Mouse (Mus musculus): Measurements from ENCODE around the gene Ippk.
A peak's percentile ranks its signal among the peaks of the same experiment; 100 is the strongest.

Gene Ippk

DNA sequence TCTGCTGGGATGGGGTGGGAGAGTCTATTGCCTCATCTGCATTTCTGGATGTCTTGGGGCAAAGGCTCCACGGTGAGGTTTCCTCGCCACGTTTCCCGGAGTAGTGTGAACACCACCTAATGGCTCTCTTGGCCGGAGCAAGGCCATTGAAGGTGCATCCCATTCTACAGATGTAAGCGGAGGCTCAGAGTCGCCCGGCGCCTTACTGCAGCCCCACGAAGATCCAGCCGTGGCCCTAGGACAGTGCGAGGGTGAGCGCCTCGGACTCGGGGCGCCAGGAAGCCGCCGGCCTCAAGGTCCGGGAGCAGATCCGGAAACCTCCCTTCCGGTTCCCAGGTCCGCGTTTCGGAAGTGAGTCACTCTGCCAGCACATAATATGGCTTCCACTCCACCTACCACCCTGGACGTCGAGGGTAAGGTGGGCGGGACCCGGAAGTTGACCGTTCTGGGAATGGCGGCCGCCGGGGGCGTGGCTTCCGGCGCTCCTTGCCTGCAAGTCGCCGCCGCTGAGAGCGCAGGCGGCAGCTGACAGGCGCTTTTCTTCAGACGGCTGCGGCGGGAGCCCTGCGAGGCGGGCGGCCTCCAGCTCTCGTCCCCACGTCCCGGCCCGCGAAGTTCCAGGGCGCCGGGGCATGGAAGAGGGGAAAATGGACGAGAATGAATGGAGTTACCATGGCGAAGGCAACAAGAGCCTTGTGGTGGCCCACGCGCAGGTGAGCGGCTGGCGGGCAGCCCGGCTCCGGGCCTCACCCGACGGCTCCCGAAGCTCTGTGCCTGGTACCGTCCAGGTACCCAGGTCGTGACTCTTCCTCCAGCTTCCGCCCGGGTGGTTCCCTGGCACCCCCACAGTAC lies at the start of gene Ippk:
Ippk (plus strand) TSS at position 496 of the 852 bp plus-strand sequence.
- DNase-seq (ENCODE audit: low spot score in 2 of 2), result peak; percentile 96 to 98

DNA sequence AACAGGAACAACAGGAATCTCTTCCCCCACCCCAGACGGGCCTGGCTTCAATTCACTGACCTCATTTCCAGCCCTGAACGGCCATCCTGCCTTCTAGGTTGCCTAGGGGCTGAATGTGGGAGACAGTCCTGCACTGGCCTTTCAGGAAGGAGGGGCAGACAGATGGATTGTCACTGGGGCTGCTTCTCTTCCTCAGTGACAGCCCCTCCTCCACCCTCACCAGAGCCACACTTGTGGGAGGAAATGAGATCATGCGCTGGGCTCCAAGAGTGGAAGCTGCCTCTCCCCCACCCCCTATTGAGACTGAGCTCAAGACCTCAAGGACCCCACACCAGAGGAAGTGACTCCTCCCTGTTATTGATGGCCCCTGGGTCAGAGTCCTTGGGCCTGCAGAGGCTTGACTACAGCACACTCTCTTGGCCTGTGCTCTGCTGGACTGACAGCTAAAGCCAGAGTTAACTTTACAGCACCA lies 49.6 kb upstream of the Ippk start:
- DNase-seq (ENCODE audit: low spot score in 2 of 2), result no peak

DNA sequence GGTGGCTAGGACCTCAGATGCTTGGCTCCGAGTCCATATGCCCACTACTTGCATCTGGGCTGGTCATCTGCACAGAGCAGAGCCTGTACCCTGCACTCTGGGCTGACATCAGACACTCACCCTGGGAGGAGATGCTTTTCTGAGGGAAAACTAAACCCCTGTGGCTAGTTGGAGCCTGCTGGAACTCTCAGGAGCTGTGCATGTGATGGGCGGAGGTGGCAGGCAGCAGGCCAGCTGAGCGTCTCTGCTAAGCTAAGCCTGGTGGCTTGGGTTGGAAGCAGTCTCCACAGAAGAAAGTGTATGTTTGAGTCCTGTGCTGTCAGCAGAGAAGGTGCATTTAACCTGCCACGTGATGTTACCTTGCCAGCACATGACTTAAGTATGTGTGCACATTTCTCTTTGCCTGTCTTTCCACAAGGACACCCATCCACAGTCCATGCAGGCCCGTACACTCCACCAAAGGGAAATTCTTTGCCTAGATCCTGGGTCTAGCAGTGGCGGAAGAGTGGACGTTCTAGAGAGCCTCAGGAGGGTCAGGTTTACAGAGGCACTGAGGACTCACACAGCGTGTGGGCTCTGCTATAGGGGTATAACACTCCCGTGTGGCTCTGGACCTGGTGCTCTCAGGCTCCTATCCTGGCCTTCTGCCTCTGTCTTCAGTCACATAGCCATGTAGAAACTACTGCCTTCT lies 48.5 kb upstream of the Ippk start:
- DNase-seq (ENCODE audit: low spot score in 2 of 2), result peak in 1 of 2 experiments; percentile 36

DNA sequence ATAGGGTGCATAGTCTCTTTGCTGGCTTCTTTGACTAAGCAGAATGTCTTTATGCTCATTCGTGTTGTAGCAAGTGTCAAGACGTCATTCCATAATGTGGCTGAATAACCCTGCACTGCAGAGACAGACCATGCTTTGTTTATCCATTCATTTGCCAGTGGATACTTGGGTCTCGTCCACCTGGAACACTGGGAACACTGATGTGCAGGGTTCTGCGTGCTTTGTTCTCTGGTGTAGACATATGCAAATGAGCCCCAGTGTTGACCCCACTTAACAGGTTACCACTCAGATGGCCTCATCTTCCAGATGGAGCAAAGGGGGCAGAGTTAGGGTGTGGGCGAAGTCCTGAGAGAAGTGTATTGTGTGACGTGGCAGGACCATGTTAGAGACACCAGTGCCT lies 46.7 kb upstream of the Ippk start:
- no peak for DNase-seq (ENCODE audit: low spot score in 2 of 2)

DNA sequence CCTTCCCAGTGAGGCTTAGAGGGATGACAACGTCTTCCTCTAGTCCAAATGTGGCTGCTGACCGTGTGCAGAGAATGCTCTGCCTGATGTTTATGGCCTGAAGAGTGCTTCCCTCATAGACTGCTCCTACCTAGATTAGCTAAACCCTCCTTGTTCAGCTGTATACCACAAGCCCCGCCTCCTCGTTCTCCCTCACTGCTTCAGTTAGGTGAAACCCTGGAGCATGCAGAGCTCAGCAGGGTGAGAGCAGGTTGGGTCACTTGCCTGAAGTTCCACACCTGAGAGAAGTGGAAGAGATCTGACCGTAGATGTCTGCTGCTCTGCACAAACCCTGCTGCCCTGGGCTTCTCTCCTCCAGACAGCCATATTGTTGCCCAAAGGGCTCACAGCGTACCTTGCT lies 46.3 kb upstream of the Ippk start:
- DNase-seq (ENCODE audit: low spot score in 2 of 2), result no peak

DNA sequence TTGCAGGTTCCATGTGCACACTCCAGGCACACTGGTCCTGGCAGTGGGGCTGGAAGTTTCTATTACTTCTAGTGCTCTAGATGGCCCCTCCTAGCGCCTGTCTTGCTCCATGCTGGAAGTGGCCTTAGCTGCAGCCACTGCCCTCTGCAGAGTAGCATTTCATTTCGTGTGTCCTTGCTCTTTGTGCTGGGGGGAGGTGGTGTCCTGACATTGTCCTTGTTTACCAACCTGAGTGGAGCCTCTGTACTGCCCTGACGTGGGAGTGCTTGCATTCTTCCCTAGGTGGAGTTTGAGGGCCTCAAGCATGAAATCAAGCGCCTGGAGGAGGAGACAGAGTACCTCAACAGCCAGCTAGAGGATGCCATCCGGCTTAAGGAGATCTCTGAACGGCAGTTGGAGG lies 43.4 kb upstream of the Ippk start:
- DNase-seq (ENCODE audit: low spot score in 2 of 2), result no peak

DNA sequence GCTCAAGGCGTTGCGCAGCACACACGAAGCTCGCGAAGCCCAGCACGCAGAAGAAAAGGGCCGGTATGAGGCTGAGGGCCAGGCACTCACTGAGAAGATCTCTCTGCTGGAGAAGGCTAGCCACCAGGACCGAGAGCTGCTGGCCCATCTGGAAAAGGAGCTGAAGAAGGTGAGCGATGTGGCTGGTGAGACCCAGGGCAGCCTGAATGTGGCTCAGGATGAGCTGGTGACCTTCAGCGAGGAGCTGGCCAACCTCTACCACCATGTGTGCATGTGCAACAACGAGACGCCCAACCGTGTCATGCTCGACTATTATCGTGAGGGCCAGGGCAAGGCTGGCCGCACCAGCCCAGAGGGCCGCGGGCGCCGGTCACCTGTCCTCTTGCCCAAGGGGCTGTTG lies 41.7 kb upstream of the Ippk start:
- no peak for DNase-seq (ENCODE audit: low spot score in 2 of 2)

DNA sequence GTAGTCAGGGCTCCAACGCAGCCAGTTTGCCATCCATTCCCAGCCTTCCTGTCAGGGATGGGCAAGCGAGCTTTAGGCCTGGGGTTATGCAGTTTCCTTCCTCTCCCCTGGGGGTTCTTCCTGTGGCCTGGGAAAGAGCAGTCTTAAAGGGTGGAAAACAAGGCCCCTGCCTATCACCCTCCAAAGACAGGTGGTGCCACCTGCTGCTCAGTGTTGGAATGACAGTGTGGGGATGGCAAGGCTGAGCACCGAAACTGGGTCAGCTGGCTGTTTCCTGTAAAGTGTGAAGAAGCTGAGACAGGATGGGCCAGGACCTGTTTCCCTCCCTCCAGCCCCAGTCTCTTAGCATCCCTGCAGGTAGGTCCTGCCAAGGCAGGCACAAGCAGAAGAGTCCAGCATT lies 39.8 kb upstream of the Ippk start:
- DNase-seq (ENCODE audit: low spot score in 2 of 2), result peak; percentile 80 to 87

DNA sequence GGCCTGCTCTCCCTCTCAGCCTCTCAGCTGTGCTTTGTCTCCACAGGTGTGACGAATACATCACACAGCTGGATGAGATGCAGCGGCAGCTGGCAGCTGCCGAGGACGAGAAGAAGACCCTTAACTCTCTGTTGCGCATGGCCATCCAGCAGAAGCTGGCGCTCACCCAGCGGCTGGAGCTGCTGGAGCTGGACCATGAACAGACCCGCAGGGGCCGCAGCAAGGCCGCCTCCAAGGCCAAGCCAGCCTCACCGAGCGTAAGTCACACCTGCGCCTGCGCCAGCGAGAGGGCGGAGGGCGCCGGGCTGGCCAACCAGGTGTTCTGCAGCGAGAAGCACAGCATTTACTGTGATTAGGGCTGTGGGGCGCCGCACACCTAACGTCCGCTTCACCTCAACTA lies 38.1 kb upstream of the Ippk start:
- DNase-seq (ENCODE audit: low spot score in 2 of 2), result no peak

DNA sequence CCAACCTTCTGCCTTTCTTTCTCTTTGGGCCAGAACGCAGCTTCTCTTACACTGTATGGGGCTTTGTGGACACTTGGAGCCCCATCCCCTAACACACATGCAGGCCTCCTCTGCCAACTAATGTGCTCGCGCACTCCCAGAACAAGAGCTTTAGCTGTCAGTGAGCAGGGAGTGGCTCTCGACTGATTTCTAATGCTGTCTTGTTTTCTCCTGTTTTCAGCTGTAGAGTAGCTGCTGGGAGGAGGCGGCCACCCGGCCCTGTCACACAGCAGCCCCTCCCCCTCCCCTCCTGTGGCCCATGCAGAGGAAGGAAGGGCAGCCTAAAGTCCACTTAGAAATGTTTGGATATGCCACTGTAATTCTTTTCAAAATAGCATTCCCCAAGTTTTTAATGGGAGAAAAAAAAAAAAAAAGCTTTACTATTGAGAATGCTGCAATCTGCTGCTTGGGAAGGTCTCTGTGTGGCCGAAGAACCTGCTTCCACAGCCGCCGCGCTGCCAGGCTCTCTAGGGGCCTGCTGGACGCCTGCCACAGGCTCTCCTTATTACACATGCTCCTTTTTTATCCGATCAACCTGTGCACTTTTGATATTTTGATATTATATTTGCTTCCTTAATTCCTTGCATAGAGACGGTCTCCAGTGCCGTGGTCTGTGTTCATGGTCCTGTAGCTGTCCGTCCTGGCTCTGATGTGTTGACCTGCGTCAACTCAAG lies 36.1 kb upstream of the Ippk start:
- no peak for DNase-seq (ENCODE audit: low spot score in 2 of 2)

DNA sequence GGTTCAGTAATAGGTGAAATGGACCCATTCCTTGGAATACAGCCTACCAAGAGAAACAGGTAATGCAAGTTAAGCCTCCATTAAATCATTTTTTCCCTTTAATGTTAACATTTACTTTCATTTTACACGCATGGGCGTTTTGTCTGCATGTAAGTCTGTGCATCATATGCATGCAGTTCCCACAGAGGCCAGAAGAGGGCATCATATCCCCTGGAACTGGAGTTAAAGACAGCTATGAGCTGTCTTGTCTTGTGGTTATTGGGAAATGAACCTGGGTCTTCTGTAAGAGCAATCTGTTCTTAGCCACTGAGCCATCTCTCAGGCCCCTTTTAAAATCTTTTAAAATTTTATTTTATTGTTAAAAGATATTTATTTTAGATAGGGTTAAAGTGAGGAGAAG lies 29.7 kb upstream of the Ippk start:
- no peak for DNase-seq (ENCODE audit: low spot score in 2 of 2)

DNA sequence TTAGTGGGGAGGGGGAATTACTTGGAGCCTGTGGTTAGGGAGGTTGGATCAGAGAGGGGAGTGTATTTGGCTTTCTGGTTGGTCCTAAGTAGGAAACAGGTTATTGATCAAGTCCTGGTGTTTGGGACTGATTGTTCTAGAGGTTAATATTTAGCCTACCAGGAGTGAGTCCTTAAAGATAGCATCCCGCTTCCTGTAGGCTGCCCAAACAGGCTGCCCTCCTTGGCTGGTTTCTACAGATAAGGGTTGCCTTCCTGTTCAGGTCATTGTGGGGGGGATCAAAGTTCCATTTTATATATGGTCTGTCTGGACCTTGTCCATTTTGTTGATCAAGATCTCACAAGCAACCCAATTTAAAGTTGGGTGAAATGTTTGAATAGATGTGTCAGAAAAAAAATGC lies 27.5 kb upstream of the Ippk start:
- no peak for DNase-seq (ENCODE audit: low spot score in 2 of 2)

DNA sequence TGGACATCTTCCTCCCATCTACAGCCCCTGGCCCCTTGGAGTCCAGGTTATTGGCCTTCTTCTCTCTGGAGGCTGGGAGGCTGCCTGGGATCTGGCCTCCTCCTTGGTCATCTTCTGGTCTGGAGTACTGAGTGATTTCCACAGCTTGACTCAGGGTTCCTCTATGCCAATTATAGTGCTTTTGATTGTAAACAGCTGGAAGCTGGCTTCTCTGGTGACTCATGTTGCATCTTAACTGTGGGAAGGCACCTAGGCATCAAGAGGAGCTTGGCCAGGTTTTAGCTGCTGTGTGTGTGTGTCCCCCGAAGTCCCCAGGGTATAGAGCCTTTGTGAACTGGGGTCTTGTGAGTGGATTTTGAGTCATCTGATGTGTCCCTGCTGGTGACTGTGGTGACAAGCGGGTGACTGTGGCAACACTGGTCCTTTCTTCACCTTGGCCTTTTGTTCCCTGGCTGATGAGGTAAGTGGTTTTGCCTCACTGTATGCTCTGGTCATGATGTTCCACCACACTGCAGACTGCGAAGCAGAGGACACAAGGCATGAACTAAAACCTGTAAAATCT lies 26.1 kb upstream of the Ippk start:
- no peak for DNase-seq (ENCODE audit: low spot score in 2 of 2)

DNA sequence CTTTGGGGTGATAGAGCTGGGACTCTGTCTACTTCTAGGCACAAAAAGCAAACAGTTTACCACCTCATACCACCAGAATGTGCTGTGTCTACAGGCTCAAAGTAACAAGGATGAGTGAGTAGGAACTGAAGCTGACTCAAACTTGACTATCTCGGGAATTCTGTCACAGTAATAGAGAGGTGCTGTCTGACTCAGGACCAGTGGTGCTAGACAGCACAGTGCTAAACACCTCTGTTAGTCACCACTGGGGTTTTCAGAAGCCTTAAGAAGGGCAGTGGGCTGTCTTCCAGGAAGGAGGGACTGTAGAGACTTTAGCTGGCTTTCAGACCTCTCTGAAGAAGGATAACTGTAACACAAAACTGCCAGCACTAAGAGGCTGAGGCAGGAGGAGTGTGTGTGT lies 24.3 kb upstream of the Ippk start:
- DNase-seq (ENCODE audit: low spot score in 2 of 2), result no peak

DNA sequence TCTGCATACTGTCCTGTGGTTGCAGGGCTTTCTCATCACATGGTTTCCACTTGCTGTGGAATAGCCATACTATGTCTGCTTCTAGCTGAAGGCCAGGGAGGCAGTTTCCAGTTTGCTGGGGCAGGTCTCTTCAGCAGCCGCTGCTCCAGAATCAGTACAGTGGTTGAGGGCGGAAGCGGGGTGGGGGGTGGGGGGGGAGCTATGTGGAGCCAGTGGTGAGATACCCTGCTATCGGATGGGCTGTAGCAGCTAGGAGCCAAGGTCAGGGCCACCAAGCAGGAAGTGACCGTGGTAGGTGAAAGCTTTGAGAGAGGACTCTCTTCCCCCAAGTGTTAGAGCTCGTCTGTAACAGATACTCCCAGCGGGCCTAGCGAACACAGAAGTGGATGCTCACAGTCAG lies 22.9 kb upstream of the Ippk start:
- DNase-seq (ENCODE audit: low spot score in 2 of 2), result no peak

DNA sequence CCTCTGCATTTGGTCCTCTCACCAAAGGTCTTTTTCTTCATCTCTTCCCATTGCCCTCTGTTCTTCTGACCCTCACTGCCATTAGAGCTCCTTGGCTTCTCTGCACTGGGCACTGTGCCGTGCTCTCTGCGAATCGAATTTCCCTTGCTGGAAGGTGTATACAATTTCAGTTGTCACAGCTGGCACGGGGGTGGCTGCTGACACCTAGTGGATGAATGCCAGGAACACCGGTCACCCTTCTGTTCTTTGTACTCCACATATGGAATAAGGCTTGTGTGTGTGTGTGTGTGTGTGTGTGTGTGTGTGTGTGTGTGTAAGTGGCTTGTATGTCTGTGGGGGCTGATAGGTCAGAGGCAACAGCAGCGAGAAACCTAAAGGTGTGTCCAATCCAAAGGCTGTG lies 20.9 kb upstream of the Ippk start:
- no peak for DNase-seq (ENCODE audit: low spot score in 2 of 2)

DNA sequence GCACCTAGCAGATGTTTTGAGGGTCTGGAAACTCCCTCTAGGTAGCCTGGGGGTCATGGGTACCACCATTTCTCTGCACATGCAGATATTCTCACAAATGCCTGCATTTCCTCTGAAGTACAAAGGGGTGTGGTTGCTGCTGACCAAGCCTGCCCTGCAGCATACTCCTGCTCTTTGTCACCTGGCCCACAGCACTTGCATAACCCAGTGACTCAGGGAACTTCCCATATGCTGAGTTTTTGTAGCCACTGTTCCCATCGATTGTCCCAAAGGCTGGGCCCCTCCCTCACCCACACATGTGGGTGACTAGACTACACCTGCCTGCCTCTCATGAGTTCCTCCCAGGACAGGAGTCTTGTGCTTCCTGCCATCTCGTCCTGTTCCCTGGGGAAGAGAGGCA lies 18.4 kb upstream of the Ippk start:
- no peak for DNase-seq (ENCODE audit: low spot score in 2 of 2)

DNA sequence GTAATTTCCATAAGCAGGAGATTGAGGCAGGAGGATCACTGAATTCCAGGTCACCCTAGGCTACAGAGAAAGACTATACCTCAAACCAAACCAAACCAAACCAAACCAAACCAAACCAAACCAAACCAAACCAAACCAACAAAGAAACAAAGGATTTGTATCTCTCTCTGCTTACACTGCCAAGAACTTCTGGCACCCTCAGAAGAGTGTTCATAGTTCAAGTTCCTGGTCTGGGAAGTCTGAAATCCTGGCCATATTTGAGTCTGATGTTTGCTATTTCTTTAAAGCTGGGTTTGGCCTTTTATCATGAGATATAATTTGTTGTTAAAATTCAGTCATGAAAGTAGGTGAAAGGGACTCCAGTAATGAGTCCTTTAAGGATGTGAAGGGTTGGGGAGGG lies 13.3 kb upstream of the Ippk start:
- DNase-seq (ENCODE audit: low spot score in 2 of 2), result no peak

DNA sequence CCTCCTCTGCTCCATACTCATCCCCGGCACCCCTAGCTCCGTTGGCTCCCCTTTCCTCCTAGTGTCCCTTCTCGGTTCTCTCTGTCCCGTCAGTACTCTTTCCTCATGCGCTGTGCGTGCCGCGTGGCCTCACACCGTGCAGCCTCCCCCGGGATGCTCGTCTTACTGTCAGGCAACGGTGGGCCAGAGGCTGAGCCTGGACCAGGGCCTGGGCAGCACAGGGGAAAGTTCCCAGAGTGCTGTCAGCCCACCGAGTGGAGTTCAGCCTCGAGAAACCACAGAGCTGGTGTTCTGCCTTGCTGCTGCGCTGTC lies 513 bp downstream of the Ippk start:
- no peak for DNase-seq (ENCODE audit: low spot score in 2 of 2)

DNA sequence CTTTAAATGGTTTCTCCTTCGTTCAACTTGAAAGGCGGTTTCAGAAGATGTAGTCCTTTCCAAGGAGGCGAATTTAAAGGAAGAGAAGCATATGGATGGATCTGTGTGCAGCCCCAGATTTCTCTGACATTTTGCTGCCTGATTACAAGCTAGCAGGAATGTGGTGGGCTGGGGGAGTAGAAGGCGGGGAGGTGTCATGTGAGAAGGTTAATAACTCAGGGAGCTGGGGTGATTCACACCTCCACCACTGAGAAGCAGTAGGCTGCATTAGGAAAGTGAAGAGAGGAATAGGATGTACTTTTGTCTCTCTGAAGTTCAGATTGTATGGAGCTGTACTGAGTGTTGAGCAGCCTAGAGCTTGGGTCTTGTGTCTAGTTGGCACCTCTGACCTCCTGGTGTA lies 910 bp downstream of the Ippk start:
- DNase-seq (ENCODE audit: low spot score in 2 of 2), result no peak

DNA sequence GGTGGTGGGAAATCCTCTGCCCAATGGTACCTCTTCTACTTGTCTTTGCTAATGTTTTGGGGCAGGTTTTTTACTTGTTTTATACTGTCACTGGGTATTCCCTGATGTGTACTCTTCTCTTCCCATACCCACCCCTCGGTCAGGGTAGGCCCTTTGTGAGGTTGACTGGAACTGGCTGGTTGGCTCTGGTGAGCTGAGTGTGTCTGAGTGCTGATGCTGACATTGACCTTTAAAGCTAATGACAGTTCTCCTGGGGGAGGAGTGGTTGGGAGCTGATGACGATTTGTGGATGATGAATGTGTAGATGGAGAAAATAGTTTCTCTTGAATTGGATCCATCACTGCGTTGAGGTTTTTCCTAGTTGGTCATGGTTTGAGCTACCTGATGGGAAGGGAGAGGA lies 5.7 kb downstream of the Ippk start:
- DNase-seq (ENCODE audit: low spot score in 2 of 2), result no peak

DNA sequence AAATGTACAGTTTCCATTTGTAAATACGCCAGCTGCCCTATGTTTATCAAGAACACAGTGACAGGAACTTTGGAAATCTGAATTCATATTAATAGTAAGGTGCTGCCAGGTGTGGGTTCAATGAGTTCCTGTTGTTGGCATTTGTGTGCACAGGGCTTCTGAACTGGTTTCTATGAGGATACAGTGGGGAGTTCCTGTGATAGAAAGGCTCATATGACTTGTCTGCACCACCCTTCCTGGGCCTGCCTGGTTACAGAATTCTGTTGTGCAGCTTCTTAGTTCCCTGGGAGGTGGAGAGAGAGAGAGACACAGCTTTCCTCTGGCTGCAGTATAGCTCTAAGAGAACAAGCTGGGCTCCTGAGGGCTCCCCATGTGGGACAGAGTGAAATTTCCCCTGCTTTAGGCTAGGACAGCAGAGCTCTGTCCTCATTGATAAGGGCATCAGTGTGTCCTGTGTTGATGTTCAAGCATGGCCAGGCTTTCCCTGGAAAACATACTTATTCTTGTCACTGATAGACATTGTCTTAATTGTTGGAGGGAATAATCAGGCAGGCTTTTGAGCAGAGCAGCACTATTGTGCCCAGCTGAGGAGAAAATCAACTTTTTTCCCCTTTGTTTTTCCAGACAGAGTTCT lies 7.1 kb downstream of the Ippk start:
- DNase-seq (ENCODE audit: low spot score in 2 of 2), result no peak

Data from frontal cortex, postnatal 25 days (tissue).